Mouse (Mus musculus) fat pad, adult 2 months (tissue): ENCODE data around the gene Usp38.
"Not testable (repeated sequence)": the region's sequence is repeated elsewhere in the genome, so short reads cannot be mapped to it uniquely, and the experiment has no call there.

Experiments
- DNase-seq: peaks from one replicate; pipeline ENCODE4 v3.0.0-alpha.2; 2011; ENCODE audit warnings: low read depth, low spot score; ENCODE audit errors: extremely low read depth

Usp38 gene

GRCm38 (mm10) chr8:81014789-81015699 lies at the start of gene Usp38:
Usp38 (minus strand) TSS chr8:81014928.
- DNase-seq, result peak; percentile 78

GRCm38 (mm10) chr8:81062566-81062965 lies 47.8 kb upstream of the Usp38 start:
- no peak for DNase-seq

DNA sequence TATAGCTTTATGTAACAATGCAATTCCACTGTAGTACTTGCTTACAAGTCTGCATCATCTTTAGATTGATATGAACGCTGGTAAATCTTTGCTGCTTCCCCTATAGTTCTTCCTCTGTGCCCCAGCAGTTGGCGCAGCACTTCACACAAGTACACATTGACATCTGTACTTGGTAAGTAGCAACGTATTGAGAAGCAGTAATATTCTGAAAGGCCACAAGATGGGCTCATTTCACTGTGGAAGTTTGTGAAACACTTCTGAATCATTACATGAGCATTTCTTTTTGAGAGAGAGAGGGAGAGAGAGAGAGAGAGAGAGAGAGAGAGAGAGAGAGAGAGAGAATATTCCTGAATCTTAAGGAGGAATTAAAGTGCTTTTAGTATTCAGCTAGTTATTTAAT lies 47.2 kb upstream of the Usp38 start:
- no peak for DNase-seq

- no peak for DNase-seq
These were observed 29.5 kb upstream of the Usp38 start for GRCm38 (mm10) chr8:81044201-81044600.

GRCm38 (mm10) chr8:81027991-81028390 lies 13.3 kb upstream of the Usp38 start:
- DNase-seq, result no peak

- DNase-seq, result not testable (repeated sequence)
These were observed 2.8 kb upstream of the Usp38 start for GRCm38 (mm10) chr8:81017548-81017947.

DNA sequence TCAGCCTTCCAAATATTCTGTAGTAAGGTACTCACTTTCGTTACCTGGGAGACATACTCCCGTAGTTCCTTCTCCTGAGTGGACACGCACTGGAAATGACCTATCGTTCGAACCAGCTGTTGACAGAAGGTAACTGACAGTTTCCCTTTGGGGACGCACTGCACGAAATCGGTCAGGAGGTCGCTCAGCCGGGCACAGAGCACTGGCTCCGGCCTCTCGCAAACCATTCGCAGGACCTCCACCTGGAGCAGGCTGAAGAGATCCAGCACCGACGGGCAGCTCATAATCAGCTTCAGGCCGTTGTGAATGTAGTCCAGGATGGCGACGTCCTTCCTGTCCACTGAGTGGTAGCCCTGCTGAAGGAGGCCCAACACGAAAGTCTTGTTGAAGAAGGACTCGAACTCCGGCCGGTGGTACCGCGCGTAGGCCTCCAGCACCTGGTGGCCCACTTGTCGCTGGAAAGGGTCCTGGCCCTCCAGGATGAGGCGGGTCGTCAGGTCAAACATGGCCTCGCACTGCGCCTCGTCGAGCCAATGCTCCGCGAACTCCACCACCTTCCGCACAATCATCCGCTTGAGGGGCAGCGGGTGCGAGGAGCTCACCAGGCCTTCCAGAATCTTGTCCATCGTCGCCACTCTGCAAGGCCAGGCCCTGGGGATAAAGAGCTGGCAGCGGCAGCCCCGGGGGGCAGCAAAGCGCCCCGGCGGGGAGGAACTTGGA lies 757 bp downstream of the Usp38 start:
- DNase-seq, result no peak

GRCm38 (mm10) chr8:81012699-81013098 lies 2.0 kb downstream of the Usp38 start:
- no peak for DNase-seq

DNA sequence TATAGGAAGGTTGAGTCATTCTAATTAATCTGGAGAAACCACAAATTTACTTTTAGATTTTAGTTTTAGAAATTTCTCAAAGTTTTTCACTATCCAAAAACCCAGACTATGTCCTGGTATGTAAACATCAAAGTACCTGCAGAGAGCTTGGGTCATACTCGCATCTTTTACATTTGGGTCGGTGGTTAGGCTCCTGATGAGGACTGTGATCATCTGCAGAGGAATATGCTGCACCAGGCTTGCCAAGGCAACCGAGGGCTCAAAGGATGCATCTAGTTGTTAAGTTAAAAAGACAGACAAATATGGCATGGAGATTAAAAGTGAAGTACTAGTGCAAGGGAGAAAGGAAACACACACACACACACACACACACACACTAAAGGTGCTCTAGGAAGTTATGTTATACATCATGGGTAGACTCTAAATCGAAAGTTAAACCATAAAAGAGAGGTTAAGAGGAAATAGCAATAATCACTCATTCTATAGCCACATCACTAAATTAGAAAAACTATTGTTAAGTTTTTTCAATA lies 2.6 kb downstream of the Usp38 start:
- no peak for DNase-seq

GRCm38 (mm10) chr8:81010386-81010785 lies 4.3 kb downstream of the Usp38 start:
- DNase-seq, result no peak

- DNase-seq, result no peak
These were observed 9.6 kb downstream of the Usp38 start for GRCm38 (mm10) chr8:81005114-81005513.

GRCm38 (mm10) chr8:80996632-80997031 lies 18.1 kb downstream of the Usp38 start:
- no peak for DNase-seq

- no peak for DNase-seq
These were observed 22.8 kb downstream of the Usp38 start for GRCm38 (mm10) chr8:80991937-80992336.

DNA sequence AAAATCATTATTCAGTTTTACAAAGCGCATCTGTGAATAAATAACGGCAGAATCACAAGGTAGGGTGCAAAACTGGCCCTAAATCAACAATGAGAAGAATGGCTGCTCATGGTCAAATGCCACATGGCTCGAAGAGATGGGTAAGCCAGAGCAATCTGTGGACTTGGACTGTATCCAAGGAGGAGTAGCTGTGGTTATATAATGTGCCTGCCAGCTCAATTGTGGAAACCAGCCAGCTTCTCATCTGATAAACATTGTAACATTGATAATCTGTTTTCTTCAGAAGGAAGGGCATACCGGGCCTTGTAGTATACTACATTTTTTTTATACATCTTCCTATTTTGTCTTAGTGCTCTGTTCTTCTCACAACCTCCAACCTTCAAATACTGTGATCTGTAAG lies 31.9 kb downstream of the Usp38 start:
- no peak for DNase-seq

DNA sequence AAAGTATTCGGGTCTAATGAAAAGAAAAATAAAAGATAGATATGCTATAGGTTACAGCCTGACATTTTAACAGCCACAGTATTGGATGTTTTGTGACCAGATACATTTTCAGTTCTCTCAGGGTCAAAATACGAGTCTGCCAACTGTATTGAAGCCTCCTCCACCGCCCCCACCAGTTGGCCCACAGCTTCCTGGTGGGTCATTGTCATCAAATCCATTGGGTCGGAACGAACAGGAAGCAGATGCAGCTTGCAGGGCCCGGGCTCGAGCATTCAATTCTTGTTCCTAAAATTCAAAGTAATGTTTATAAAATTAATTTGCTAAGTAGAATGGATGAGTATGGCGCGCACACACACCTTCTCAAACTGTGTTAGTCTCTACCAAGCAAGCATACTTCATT lies 33.0 kb downstream of the Usp38 start:
- DNase-seq, result no peak

GRCm38 (mm10) chr8:80980063-80980462 lies 34.7 kb downstream of the Usp38 start:
- no peak for DNase-seq

- no peak for DNase-seq
These were observed 37.5 kb downstream of the Usp38 start for GRCm38 (mm10) chr8:80977231-80977630.

GRCm38 (mm10) chr8:80971150-80971549 lies 43.6 kb downstream of the Usp38 start:
- no peak for DNase-seq

DNA sequence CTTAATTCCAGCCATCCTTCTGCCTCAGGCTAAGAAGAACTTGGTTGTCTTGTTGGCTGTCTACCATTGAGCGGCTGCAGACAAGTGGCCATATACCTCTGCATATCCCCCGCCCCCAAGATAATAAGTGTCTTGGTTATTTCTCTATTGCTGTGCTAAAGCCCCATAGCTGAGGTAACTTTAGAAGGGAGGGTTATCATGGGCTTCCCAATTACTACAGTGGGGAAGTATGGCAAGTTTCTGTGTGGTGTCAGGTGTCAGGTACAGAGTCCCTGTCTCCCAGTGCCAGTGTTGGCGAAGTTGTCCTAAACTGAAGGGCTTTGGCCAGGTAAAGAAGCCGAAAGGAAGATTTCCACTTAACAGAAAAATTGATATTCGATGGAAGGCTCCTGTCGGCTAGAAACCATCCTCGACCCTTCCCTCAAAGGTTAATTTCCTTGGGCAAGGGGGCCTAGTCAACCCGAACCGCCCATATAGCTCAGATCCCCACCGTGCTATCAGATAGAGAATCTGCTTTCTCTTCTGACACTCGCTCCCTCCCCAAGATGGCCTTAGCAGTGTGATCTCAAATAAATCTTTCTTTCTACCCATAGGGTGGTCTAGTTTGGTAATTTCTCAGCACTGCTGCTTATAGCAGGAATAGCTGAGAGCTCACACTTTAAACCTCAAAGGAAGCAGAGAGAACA lies 44.6 kb downstream of the Usp38 start:
- no peak for DNase-seq

GRCm38 (mm10) chr8:80969423-80969822 lies 45.3 kb downstream of the Usp38 start:
- no peak for DNase-seq

DNA sequence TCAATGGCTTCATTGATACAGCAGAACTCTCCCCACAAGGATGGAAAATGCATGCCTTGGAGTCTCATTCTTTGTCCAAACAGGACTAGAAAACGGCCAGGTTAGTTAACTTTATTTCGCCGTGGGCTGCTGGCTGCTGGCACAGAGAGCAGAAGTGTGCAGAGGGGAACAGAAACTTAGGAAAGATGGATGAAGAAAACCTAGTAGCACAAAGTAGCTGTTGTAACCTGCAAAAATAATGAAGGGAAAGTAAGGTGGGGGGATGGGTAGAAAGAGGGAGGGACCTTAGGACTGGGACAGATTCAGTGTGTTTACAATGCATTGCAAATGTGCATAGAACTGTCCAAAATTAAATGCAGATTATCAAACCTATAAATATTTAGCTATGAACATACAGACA lies 51.6 kb downstream of the Usp38 start:
- DNase-seq, result no peak
